Mouse (Mus musculus) hindbrain, embryonic 13.5 days (tissue): ENCODE data around the gene Plekha5. TPM values are rescaled to one million over a fixed set of nuclear protein-coding genes. Genes with fewer than 3 reads are reported as not detected.
"Not testable (repeated sequence)": the region's sequence is repeated elsewhere in the genome, so short reads cannot be mapped to it uniquely, and the experiment has no call there.

Source experiments
- ATAC-seq: fragments of 200-750 bp; cut with Nextera tagmentation; 2 replicates; pipeline ENCODE4 v1.8.0; 2017; ENCODE audit warnings: moderate TSS enrichment; ENCODE audit not compliant: low FRiP score
- H3K27ac ChIP-seq: fragments of 300-500 bp; sonication (generic); 2 replicates; pipeline ENCODE4 v1.5.1; 2015; ENCODE audit warnings: inconsistent platforms, mild to moderate bottlenecking, moderate library complexity
- H3K27me3 ChIP-seq: fragments of 300-500 bp; sonication (generic); 2 replicates; pipeline ENCODE4 v1.6.1; 2015; ENCODE audit warnings: mild to moderate bottlenecking, inconsistent platforms
- H3K36me3 ChIP-seq: fragments of 300-500 bp; sonication (generic); 2 replicates; pipeline ENCODE4 v1.6.1; 2015; ENCODE audit warnings: mild to moderate bottlenecking, inconsistent platforms
- H3K4me1 ChIP-seq: fragments of 300-500 bp; sonication (generic); replicated peaks from 2 replicates; pipeline ENCODE4 v1.6.1; 2015; ENCODE audit warnings: inconsistent platforms
- H3K4me2 ChIP-seq: fragments of 300-500 bp; sonication (generic); 2 replicates; pipeline ENCODE4 v1.6.1; 2015; ENCODE audit warnings: inconsistent platforms, mild to moderate bottlenecking, moderate library complexity
- H3K4me3 ChIP-seq: fragments of 300-500 bp; sonication (generic); 2 replicates; pipeline ENCODE4 v1.5.1; 2015; ENCODE audit warnings: mild to moderate bottlenecking, inconsistent platforms
- H3K9ac ChIP-seq: fragments of 300-500 bp; sonication (generic); 2 replicates; pipeline ENCODE4 v1.6.1; 2015; ENCODE audit warnings: mild to moderate bottlenecking, inconsistent platforms
- H3K9me3 ChIP-seq: fragments of 300-500 bp; sonication (generic); 2 replicates; pipeline ENCODE4 v1.6.1; 2016; ENCODE audit warnings: inconsistent platforms
- WGBS: fragments of 180-500 bp; shearing (Covaris S2); methylation state at CpG from one replicate; pipeline ENCODE4 v1.1.7; 2015; 5-methylcytosine and 5-hydroxymethylcytosine counted together
- polyA plus RNA-seq: library from polyadenylated mRNA; unstranded; fragments of >200 nt; fragmentation: Nextera tagmentation; extraction: Ambion mirVana; gene quantifications from 2 replicates; pipeline ENCODE4 v1.2.1, GENCODE M21; 2015

Plekha5 gene
- polyA plus RNA-seq, 1 experiment from 2014 or later, result 39.9 TPM

GRCm38 (mm10) chr6:140519019-140519418 lies 95.2 kb downstream of the Plekha5 start:
- H3K27ac ChIP-seq, result peak overlapping the region; percentile 56
- no peaks in the 10 kb centered on the region for H3K9me3 ChIP-seq
- H3K4me2 ChIP-seq, result no peak overlapping the region
- H3K27me3 ChIP-seq, result no peaks in the 10 kb centered on the region
- ATAC-seq, result peak; percentile 11; the same call in 1 of the 2 replicates
- H3K36me3 ChIP-seq, result no peaks in the 10 kb centered on the region
- H3K9ac ChIP-seq, result peak overlapping the region; percentile 60
- H3K4me1 ChIP-seq, result peaks cover 34% of the 10 kb centered on the region
- 65% methylated on average over 13 of the region's 13 CpGs for WGBS
- no peak overlapping the region for H3K4me3 ChIP-seq

- WGBS, result 30% methylated on average over 10 of the region's 10 CpGs
- H3K9ac ChIP-seq, result peak overlapping the region; percentile 60
- no peaks in the 10 kb centered on the region for H3K9me3 ChIP-seq
- H3K4me3 ChIP-seq, result no peak overlapping the region
- no peaks in the 10 kb centered on the region for H3K36me3 ChIP-seq
- peaks cover 35% of the 10 kb centered on the region for H3K4me1 ChIP-seq
- peak overlapping the region; percentile 56 for H3K27ac ChIP-seq
- H3K27me3 ChIP-seq, result no peaks in the 10 kb centered on the region
- peak; percentile 41 for ATAC-seq
- no peak overlapping the region for H3K4me2 ChIP-seq
These were observed 95.8 kb downstream of the Plekha5 start for GRCm38 (mm10) chr6:140519488-140520159.

- no peak for ATAC-seq
- Histone ChIP-seq H3K36me3 (no peaks in the 10 kb centered on the region), H3K4me3 (no peak overlapping the region)
These were observed 97.1 kb downstream of the Plekha5 start for GRCm38 (mm10) chr6:140520961-140521360.

GRCm38 (mm10) chr6:140521832-140522231 lies 98.0 kb downstream of the Plekha5 start:
- Histone ChIP-seq H3K9ac (no peak overlapping the region), H3K27ac (no peak overlapping the region), H3K4me1 (peaks cover 34% of the 10 kb centered on the region), H3K9me3 (no peaks in the 10 kb centered on the region), H3K27me3 (no peaks in the 10 kb centered on the region), H3K4me2 (no peak overlapping the region), H3K4me3 (no peak overlapping the region), H3K36me3 (peaks cover 6% of the 10 kb centered on the region; the same call in 1 of the 2 replicates)
- no peak for ATAC-seq
- WGBS, result 53% methylated on average over 5 of the region's 5 CpGs

More at GRCm38 (mm10) chr6:140520961-140521360, 97.1 kb downstream of the Plekha5 start:
- Histone ChIP-seq H3K4me2 (no peak overlapping the region), H3K9me3 (no peaks in the 10 kb centered on the region), H3K27ac (no peak overlapping the region), H3K27me3 (no peaks in the 10 kb centered on the region), H3K4me1 (peaks cover 34% of the 10 kb centered on the region), H3K9ac (no peak overlapping the region)
- 44% methylated on average over 6 of the region's 6 CpGs for WGBS

- no peak overlapping the region for H3K27ac ChIP-seq
- H3K27me3 ChIP-seq, result no peaks in the 10 kb centered on the region
- no peak for ATAC-seq
- no peak overlapping the region for H3K9ac ChIP-seq
- peaks cover 33% of the 10 kb centered on the region for H3K4me1 ChIP-seq
- WGBS, result 87% methylated on average over 4 of the region's 4 CpGs
- no peak overlapping the region for H3K4me3 ChIP-seq
- H3K36me3 ChIP-seq, result peaks cover 12% of the 10 kb centered on the region
- no peak overlapping the region for H3K4me2 ChIP-seq
- no peaks in the 10 kb centered on the region for H3K9me3 ChIP-seq
These were observed 99.7 kb downstream of the Plekha5 start for GRCm38 (mm10) chr6:140523600-140523999.

- 91% methylated on average over 6 of the region's 6 CpGs for WGBS
- H3K4me2 ChIP-seq, result no peak overlapping the region
- no peak overlapping the region for H3K4me3 ChIP-seq
- no peaks in the 10 kb centered on the region for H3K9me3 ChIP-seq
- 0 out of 2 replicates have a peak, but pooled peaks cover 8% of the 10 kb centered on the region for H3K4me1 ChIP-seq
- ATAC-seq, result no peak
- peaks cover 27% of the 10 kb centered on the region for H3K36me3 ChIP-seq
- no peaks in the 10 kb centered on the region for H3K27me3 ChIP-seq
- no peak overlapping the region for H3K9ac ChIP-seq
- H3K27ac ChIP-seq, result no peak overlapping the region
These were observed 104.6 kb downstream of the Plekha5 start for GRCm38 (mm10) chr6:140528414-140528813.

GRCm38 (mm10) chr6:140532858-140533257 lies 109.0 kb downstream of the Plekha5 start:
- not testable (repeated sequence) for H3K9me3 ChIP-seq, H3K27me3 ChIP-seq, H3K9ac ChIP-seq, H3K4me1 ChIP-seq, ATAC-seq, H3K27ac ChIP-seq, H3K4me3 ChIP-seq, H3K4me2 ChIP-seq
- WGBS, result 97% methylated on average over 1 of the region's 1 CpGs
- H3K36me3 ChIP-seq, result peaks cover 54% of the 10 kb centered on the region

- Histone ChIP-seq H3K27me3 (no peaks in the 10 kb centered on the region), H3K4me2 (no peak overlapping the region), H3K36me3 (peaks cover 55% of the 10 kb centered on the region), H3K9me3 (no peaks in the 10 kb centered on the region), H3K9ac (no peak overlapping the region), H3K27ac (no peak overlapping the region), H3K4me3 (no peak overlapping the region), H3K4me1 (no peaks in the 10 kb centered on the region)
- ATAC-seq, result no peak
- whole genome bisulfite sequencing, result 88% methylated on average over 5 of the region's 5 CpGs
These were observed 109.8 kb downstream of the Plekha5 start for GRCm38 (mm10) chr6:140533606-140534005.

- H3K9ac ChIP-seq, result no peak overlapping the region
- H3K4me3 ChIP-seq, result no peak overlapping the region
- no peak overlapping the region for H3K4me2 ChIP-seq
- ATAC-seq, result no peak
- peaks cover 55% of the 10 kb centered on the region for H3K36me3 ChIP-seq
- H3K9me3 ChIP-seq, result no peaks in the 10 kb centered on the region
- WGBS, result 69% methylated on average over 8 of the region's 8 CpGs
- no peaks in the 10 kb centered on the region for H3K27me3 ChIP-seq
- no peak overlapping the region for H3K27ac ChIP-seq
- no peaks in the 10 kb centered on the region for H3K4me1 ChIP-seq
These were observed 111.7 kb downstream of the Plekha5 start for GRCm38 (mm10) chr6:140535504-140535903.

- Histone ChIP-seq H3K4me2 (no peak overlapping the region), H3K4me3 (no peak overlapping the region), H3K4me1 (peaks cover 8% of the 10 kb centered on the region), H3K27ac (no peak overlapping the region), H3K36me3 (peaks cover 59% of the 10 kb centered on the region), H3K9me3 (no peaks in the 10 kb centered on the region), H3K27me3 (no peaks in the 10 kb centered on the region), H3K9ac (no peak overlapping the region)
- WGBS, result 98% methylated on average over 3 of the region's 3 CpGs
- ATAC-seq, result no peak
These were observed 118.1 kb downstream of the Plekha5 start for GRCm38 (mm10) chr6:140541919-140542318.

- no peak for ATAC-seq
- Histone ChIP-seq H3K27me3 (no peaks in the 10 kb centered on the region), H3K4me1 (peaks cover 16% of the 10 kb centered on the region), H3K36me3 (peaks cover 53% of the 10 kb centered on the region), H3K4me3 (no peak overlapping the region), H3K27ac (no peak overlapping the region), H3K9ac (no peak overlapping the region), H3K9me3 (no peaks in the 10 kb centered on the region), H3K4me2 (no peak overlapping the region)
- WGBS, result 86% methylated on average over 11 of the region's 11 CpGs
These were observed 119.3 kb downstream of the Plekha5 start for GRCm38 (mm10) chr6:140543005-140543794.

GRCm38 (mm10) chr6:140546095-140546494 lies 122.2 kb downstream of the Plekha5 start:
- ATAC-seq, result no peak
- H3K36me3 ChIP-seq, result peaks cover 49% of the 10 kb centered on the region
- H3K9me3 ChIP-seq, result no peaks in the 10 kb centered on the region
- 91% methylated on average over 8 of the region's 8 CpGs for WGBS
- H3K4me3 ChIP-seq, result no peak overlapping the region
- H3K27me3 ChIP-seq, result no peaks in the 10 kb centered on the region
- H3K4me1 ChIP-seq, result peaks cover 17% of the 10 kb centered on the region
- no peak overlapping the region for H3K4me2 ChIP-seq
- H3K9ac ChIP-seq, result no peak overlapping the region
- H3K27ac ChIP-seq, result no peak overlapping the region
